Mouse (Mus musculus) testis, adult 2 months (tissue): ENCODE data around the gene Elmsan1. TPM values are rescaled to one million over a fixed set of nuclear protein-coding genes. Genes with fewer than 3 reads are reported as not detected.
A peak's percentile ranks its signal among the peaks of the same experiment; 100 is the strongest.

Experiments
- H3K27ac ChIP-seq: fragments of 200-500 bp; 2 replicates; pipeline ENCODE4 v1.5.1; 2012; ENCODE audit warnings: low read depth, low read length; ENCODE audit not compliant: control insufficient read depth, insufficient read depth
- H3K27me3 ChIP-seq: fragments of 200-500 bp; 2 replicates; pipeline ENCODE4 v1.6.1; 2012; ENCODE audit warnings: mild to moderate bottlenecking, low read length, moderate library complexity; ENCODE audit not compliant: control insufficient read depth, insufficient read depth
- H3K36me3 ChIP-seq: fragments of 200-500 bp; 2 replicates; pipeline ENCODE4 v1.6.1; 2012; ENCODE audit warnings: mild to moderate bottlenecking, low read length; ENCODE audit not compliant: control insufficient read depth, insufficient read depth
- H3K4me1 ChIP-seq: fragments of 200-500 bp; 2 replicates; pipeline ENCODE4 v1.6.1; 2012; ENCODE audit warnings: low read length; ENCODE audit not compliant: control insufficient read depth, insufficient read depth
- H3K4me3 ChIP-seq: fragments of 200-500 bp; 2 replicates; pipeline ENCODE4 v1.5.1; 2012; ENCODE audit warnings: low read depth, mild to moderate bottlenecking, low read length, moderate library complexity, mixed read lengths; ENCODE audit not compliant: control insufficient read depth
- CTCF ChIP-seq: fragments of 200-500 bp; IDR thresholded peaks from 2 replicates; pipeline ENCODE4 v1.5.1; 2012; ENCODE audit warnings: low read depth, mild to moderate bottlenecking, inconsistent platforms, low read length, moderate library complexity; ENCODE audit not compliant: control insufficient read depth, insufficient read depth, insufficient replicate concordance
- POLR2A ChIP-seq: fragments of 200-500 bp; IDR thresholded peaks from 2 replicates; pipeline ENCODE4 v1.6.1; 2012; ENCODE audit warnings: low read depth, mild to moderate bottlenecking, inconsistent platforms, low read length, moderate library complexity; ENCODE audit not compliant: control insufficient read depth
- polyA plus RNA-seq: library from polyadenylated mRNA; depleted of rRNA; stranded (reverse); fragments of >200 nt; gene quantifications from 2 replicates; pipeline ENCODE4 v1.2.3, GENCODE M21; 2012

The Elmsan1 gene
- polyA plus RNA-seq, 1 experiment, result 0.77 TPM

- Histone ChIP-seq H3K27ac (no peak overlapping the region), H3K27me3 (no peaks in the 10 kb centered on the region), H3K4me1 (peaks cover 12% of the 10 kb centered on the region), H3K36me3 (no peaks in the 10 kb centered on the region), H3K4me3 (no peak overlapping the region)
- TF ChIP-seq POLR2A, result no peak
- no peak for TF ChIP-seq CTCF
These were observed 2.5 kb upstream of the Elmsan1 start for GRCm38 (mm10) chr12:84220951-84221891.

DNA sequence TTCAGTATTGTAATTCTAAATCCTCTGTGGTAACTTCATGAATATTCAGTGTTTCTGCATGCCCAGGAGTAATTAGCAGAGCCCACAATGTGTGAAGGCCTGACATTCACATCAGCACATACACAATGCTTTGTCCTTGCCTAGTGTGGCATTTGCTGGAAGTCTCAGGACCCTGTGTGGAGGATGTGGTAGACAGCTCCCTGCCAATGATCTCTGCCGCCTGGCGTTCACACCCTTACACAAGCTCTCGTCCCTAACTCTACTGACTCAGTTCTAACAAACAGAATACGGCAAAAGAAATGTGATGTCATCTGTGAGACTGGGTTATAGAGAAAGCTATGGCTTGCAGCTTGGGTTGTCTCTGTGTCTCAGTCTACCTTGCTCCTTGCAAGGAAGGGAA is 1.8 kb upstream of the Elmsan1 start:
- Histone ChIP-seq H3K4me1 (peaks cover 12% of the 10 kb centered on the region), H3K27ac (no peak overlapping the region), H3K36me3 (no peaks in the 10 kb centered on the region), H3K4me3 (no peak overlapping the region), H3K27me3 (no peaks in the 10 kb centered on the region)
- TF ChIP-seq CTCF (no peak), POLR2A (no peak)

GRCm38 (mm10) chr12:84219121-84219561 is 460 bp upstream of the Elmsan1 start:
- Histone ChIP-seq H3K36me3 (no peaks in the 10 kb centered on the region), H3K4me3 (peak overlapping the region; percentile 82), H3K27me3 (no peaks in the 10 kb centered on the region), H3K4me1 (peaks cover 12% of the 10 kb centered on the region), H3K27ac (no peak overlapping the region; the same call in 1 of the 2 replicates)
- no peak for TF ChIP-seq POLR2A

DNA sequence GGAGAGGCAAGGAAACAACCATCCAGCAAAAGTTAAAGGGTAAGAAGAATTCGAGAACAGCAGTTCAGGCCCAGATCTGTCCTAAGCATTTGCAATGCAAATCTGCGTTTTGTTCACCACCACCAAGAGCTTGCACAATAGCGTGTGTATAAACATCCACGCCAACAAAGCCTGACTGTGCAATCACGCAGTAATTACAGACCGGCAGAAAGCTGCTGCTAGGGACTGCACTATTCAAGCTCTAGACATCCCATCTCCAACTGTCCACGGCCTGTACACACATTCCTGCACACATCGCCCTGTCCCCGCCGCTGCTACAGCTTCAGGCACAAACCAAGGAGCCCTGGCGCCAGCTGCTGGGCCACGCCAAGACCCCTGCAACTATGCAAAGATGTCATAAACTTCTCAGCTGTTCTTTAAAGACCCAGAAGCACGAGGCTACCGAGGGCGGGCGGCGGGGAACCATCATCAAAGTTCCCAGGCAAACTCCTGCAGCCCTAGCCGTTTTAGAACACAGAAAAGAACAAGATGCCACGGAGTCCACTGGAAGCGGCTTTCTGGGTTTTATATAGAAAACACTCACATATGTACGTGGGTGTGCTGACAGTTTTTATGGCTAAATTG is 1.1 kb downstream of the Elmsan1 start:
- H3K27ac ChIP-seq, result no peak overlapping the region
- H3K27me3 ChIP-seq, result no peaks in the 10 kb centered on the region
- no peaks in the 10 kb centered on the region for H3K36me3 ChIP-seq
- peaks cover 12% of the 10 kb centered on the region for H3K4me1 ChIP-seq
- no peak for TF ChIP-seq CTCF
- TF ChIP-seq POLR2A, result no peak
- peak overlapping the region; percentile 82; the same call in 1 of the 2 replicates for H3K4me3 ChIP-seq

- no peak overlapping the region for H3K27ac ChIP-seq
- TF ChIP-seq CTCF (no peak), POLR2A (no peak)
- no peak overlapping the region for H3K4me3 ChIP-seq
- no peaks in the 10 kb centered on the region for H3K36me3 ChIP-seq
- H3K27me3 ChIP-seq, result no peaks in the 10 kb centered on the region
- peaks cover 10% of the 10 kb centered on the region for H3K4me1 ChIP-seq
These were observed 1.6 kb downstream of the Elmsan1 start for GRCm38 (mm10) chr12:84217111-84217507.

GRCm38 (mm10) chr12:84215758-84216440 is 2.8 kb downstream of the Elmsan1 start:
- Histone ChIP-seq H3K27ac (no peak overlapping the region), H3K4me3 (no peak overlapping the region), H3K27me3 (no peaks in the 10 kb centered on the region), H3K4me1 (peaks cover 10% of the 10 kb centered on the region), H3K36me3 (no peaks in the 10 kb centered on the region)
- TF ChIP-seq CTCF, result no peak
- no peak for TF ChIP-seq POLR2A

GRCm38 (mm10) chr12:84214495-84215175 is 4.0 kb downstream of the Elmsan1 start:
- TF ChIP-seq CTCF (no peak), POLR2A (no peak)
- no peak overlapping the region for H3K4me3 ChIP-seq
- H3K27me3 ChIP-seq, result no peaks in the 10 kb centered on the region
- no peak overlapping the region for H3K27ac ChIP-seq
- peaks cover 10% of the 10 kb centered on the region for H3K4me1 ChIP-seq
- H3K36me3 ChIP-seq, result no peaks in the 10 kb centered on the region
